Mouse (Mus musculus) cerebellum, adult 2 months (tissue): ENCODE measurements around the gene Gtpbp2.

Source experiments
- CTCF ChIP-seq: fragments of 200-500 bp; IDR thresholded peaks from 2 replicates; pipeline ENCODE4 v1.5.1; 2011; ENCODE audit warnings: low read depth, mild to moderate bottlenecking, control low read depth, low read length, moderate library complexity, borderline replicate concordance; ENCODE audit not compliant: insufficient read depth
- POLR2A ChIP-seq: fragments of 200-500 bp; IDR thresholded peaks from 2 replicates; pipeline ENCODE4 v1.6.1; 2011; ENCODE audit warnings: low read length, control low read depth, borderline replicate concordance; ENCODE audit not compliant: insufficient read depth

DNA sequence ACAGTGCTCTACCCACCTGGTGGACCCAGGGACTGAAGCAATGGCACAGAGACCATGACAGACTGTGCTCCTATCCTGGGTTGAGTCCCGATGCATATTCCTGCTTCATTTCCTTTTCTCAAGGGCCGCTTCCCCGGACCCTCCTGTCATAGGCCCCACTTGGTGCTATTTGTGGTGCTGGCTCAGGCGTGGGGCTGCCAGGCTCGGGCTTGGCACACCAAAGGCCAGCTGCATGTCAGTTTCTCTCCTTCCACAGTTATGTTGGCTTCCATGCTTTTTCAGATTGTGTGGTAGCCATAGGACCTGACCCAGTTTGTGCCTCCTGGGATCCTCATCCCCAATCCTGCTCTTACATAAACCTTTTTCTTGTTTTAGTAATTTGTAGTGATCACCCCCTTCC is 7.9 kb downstream of the Gtpbp2 start:
- no peak for TF ChIP-seq CTCF
- TF ChIP-seq POLR2A: no peak
